Mouse (Mus musculus): ENCODE measurements around the gene Pnpla7. TPM values are rescaled to one million over a fixed set of nuclear protein-coding genes. Genes with fewer than 3 reads are reported as not detected.

Pnpla7 gene
- polyA plus RNA-seq, 1 experiment from 2014 or later = 6.6 TPM

DNA sequence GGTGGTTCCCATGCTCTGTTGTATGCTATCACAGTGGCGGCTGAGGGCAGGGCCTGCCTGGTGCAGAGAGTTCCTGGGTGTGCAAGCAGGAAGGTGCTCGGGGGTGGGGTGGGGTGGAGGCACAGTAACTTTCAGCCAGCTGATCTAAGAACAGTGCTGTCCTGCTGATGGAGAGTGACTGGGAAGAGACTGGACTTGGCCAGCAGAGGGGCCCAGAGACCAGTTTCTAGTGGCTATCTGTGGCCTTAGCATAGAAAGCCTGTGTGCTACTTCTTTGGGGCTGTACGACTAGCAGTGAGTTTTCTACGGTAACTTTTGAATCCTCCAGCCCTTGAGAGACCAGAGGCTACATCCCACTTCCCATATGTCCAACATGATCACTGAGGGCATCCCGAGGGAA is 123.1 kb downstream of the Pnpla7 start:
- no peaks in the 10 kb centered on the region for H3K27me3 ChIP-seq (ENCODE audit: control insufficient read depth, insufficient read depth, low read depth, low read length)
- no peaks in the 10 kb centered on the region for H3K4me1 ChIP-seq (replicated peaks; ENCODE audit: control insufficient read depth, insufficient read depth, low read length)
- no peak overlapping the region for H3K9ac ChIP-seq (ENCODE audit: low read length)
- H3K4me2 ChIP-seq (ENCODE audit: low read depth, low read length) = no peak overlapping the region
- no peaks in the 10 kb centered on the region for H3K36me3 ChIP-seq (ENCODE audit: control insufficient read depth, insufficient read depth, low read length)
- WGBS = 50% methylated on average over 5 of the region's 5 CpGs
- 0 out of 2 replicates have a peak, but pooled peaks have one; percentile 24 for ATAC-seq (ENCODE audit: low read depth)
- H3K4me3 ChIP-seq (ENCODE audit: low read length) = no peak overlapping the region
- H3K27ac ChIP-seq (ENCODE audit: low read length) = no peak overlapping the region
- H3K9me3 ChIP-seq (ENCODE audit: control insufficient read depth, low read length) = no peaks in the 10 kb centered on the region

GRCm38 (mm10) chr2:25099703-25100102 is 123.9 kb downstream of the Pnpla7 start:
- no peaks in the 10 kb centered on the region for H3K4me1 ChIP-seq (replicated peaks; ENCODE audit: control insufficient read depth, insufficient read depth, low read length)
- no peaks in the 10 kb centered on the region for H3K27me3 ChIP-seq (ENCODE audit: control insufficient read depth, insufficient read depth, low read depth, low read length)
- no peak overlapping the region for H3K4me3 ChIP-seq (ENCODE audit: low read length)
- no peaks in the 10 kb centered on the region for H3K9me3 ChIP-seq (ENCODE audit: control insufficient read depth, low read length)
- no peak overlapping the region for H3K4me2 ChIP-seq (ENCODE audit: low read depth, low read length)
- H3K9ac ChIP-seq (ENCODE audit: low read length) = no peak overlapping the region
- no peak for ATAC-seq (ENCODE audit: low read depth)
- no peak overlapping the region for H3K27ac ChIP-seq (ENCODE audit: low read length)
- 63% methylated on average over 3 of the region's 3 CpGs for WGBS
- no peaks in the 10 kb centered on the region for H3K36me3 ChIP-seq (ENCODE audit: control insufficient read depth, insufficient read depth, low read length)

Small RNA genes within 50 kb of the gene (microRNA-seq; reads per million reads assigned to microRNA genes)
- not detected for gene Gm22875
- gene Gm24328 = not detected
- gene Mir7664 = not detected

Other genes with a start within 250 kb of the Pnpla7 start
- 0.11 and 0.31 TPM in 2 replicates for gene Cacna1b, start 212.9 kb upstream of the Pnpla7 start, polyA plus RNA-seq (2015; fragmentation: Nextera tagmentation; extraction: Ambion mirVana)
- gene Ehmt1, start 56.4 kb upstream of the Pnpla7 start, polyA plus RNA-seq (2015; fragmentation: Nextera tagmentation; extraction: Ambion mirVana) = 73.6 and 77.3 TPM in 2 replicates
- gene Arrdc1, start 40.8 kb upstream of the Pnpla7 start, polyA plus RNA-seq (2015; fragmentation: Nextera tagmentation; extraction: Ambion mirVana) = 141 and 156 TPM in 2 replicates
- gene Zmynd19, start 26.2 kb upstream of the Pnpla7 start, polyA plus RNA-seq (2015; fragmentation: Nextera tagmentation; extraction: Ambion mirVana) = 2.1 and 4.2 TPM in 2 replicates
- 22.3 TPM in 2 replicates for gene Dph7, start 13.6 kb upstream of the Pnpla7 start, polyA plus RNA-seq (2015; fragmentation: Nextera tagmentation; extraction: Ambion mirVana)
- 97.7 and 102 TPM in 2 replicates for gene Mrpl41, start 935 bp upstream of the Pnpla7 start, polyA plus RNA-seq (2015; fragmentation: Nextera tagmentation; extraction: Ambion mirVana)
- 71.7 and 72.3 TPM in 2 replicates for gene Nsmf, start 78.3 kb downstream of the Pnpla7 start, polyA plus RNA-seq (2015; fragmentation: Nextera tagmentation; extraction: Ambion mirVana)
- 0.64 and 0.74 TPM in 2 replicates for gene Entpd8, start 104.3 kb downstream of the Pnpla7 start, polyA plus RNA-seq (2015; fragmentation: Nextera tagmentation; extraction: Ambion mirVana)
- gene Noxa1, start 119.1 kb downstream of the Pnpla7 start, polyA plus RNA-seq (2015; fragmentation: Nextera tagmentation; extraction: Ambion mirVana) = 1.7 and 2.6 TPM in 2 replicates
- gene Nrarp, start 204.7 kb downstream of the Pnpla7 start, polyA plus RNA-seq (2015; fragmentation: Nextera tagmentation; extraction: Ambion mirVana) = 9.8 and 10.0 TPM in 2 replicates
- 10.0 and 12.5 TPM in 2 replicates for gene Tor4a, start 220.9 kb downstream of the Pnpla7 start, polyA plus RNA-seq (2015; fragmentation: Nextera tagmentation; extraction: Ambion mirVana)
- gene Nelfb, start 235.5 kb downstream of the Pnpla7 start, polyA plus RNA-seq (2015; fragmentation: Nextera tagmentation; extraction: Ambion mirVana) = 112 and 113 TPM in 2 replicates
- gene Stpg3, start 238.6 kb downstream of the Pnpla7 start, polyA plus RNA-seq (2015; fragmentation: Nextera tagmentation; extraction: Ambion mirVana) = 0.15 TPM in 1 of 2 replicates, not detected in the other
- gene Fam166a, start 242.7 kb downstream of the Pnpla7 start, polyA plus RNA-seq (2015; fragmentation: Nextera tagmentation; extraction: Ambion mirVana) = 0.68 TPM in 1 of 2 replicates, not detected in the other
- 677 and 731 TPM in 2 replicates for gene Tubb4b, start 248.7 kb downstream of the Pnpla7 start, polyA plus RNA-seq (2015; fragmentation: Nextera tagmentation; extraction: Ambion mirVana)

All from lung, embryonic 16.5 days (tissue).